Mouse (Mus musculus): Measurements from ENCODE around the gene Spag4.

- TF ChIP-seq MAX (IDR thresholded peaks at IDR 0.05), result no peak
- no peak for TF ChIP-seq CTCF (IDR thresholded peaks at IDR 0.05; ENCODE audit: control insufficient read depth, insufficient read depth, insufficient read length)
- TF ChIP-seq USF1 (IDR thresholded peaks at IDR 0.05; ENCODE audit: low read depth), result no peak
- TF ChIP-seq MYOG (IDR thresholded peaks at IDR 0.05; ENCODE audit: control insufficient read depth, extremely low read depth, insufficient read length), result no peak
- no peak for TF ChIP-seq CEBPB (IDR thresholded peaks at IDR 0.05; ENCODE audit: low read depth)
- TF ChIP-seq FOSL1 (IDR thresholded peaks at IDR 0.05; ENCODE audit: insufficient read depth, low read length, poor library complexity, severe bottlenecking), result no peak
- no peak for TF ChIP-seq MYOD1 (IDR thresholded peaks at IDR 0.05; ENCODE audit: control insufficient read depth, insufficient read length, low read depth)
Measured at GRCm38 (mm10) chr2:156052816-156053215, 12.2 kb upstream of the Spag4 start, which contains the start of gene Fer1l4.

Measured in C2C12 (cell line).